ENCODE assay signal across 35 mouse cellular contexts in the genomic region with DNA sequence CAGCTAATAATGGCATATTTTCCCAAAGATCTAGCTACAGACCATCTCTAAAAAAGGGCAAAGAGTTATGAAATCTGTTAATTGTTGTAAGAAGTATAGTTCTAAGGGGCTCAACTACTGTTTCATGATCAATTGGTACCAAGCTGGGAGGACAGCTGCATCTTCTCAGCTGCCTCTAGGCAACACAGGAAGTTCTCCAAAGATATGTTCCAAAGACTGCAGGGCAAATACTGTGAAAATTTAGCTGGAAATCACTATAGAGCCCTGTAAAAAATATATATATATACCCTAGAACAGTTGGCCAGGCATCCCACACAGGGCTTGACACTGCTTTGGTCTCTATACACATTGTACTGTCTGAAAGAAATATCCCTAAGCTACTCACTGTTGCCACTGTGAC.
"Had no signal": no experiment of that assay in that cellular context is flagged by ENCODE, and none has a peak within 500 bp of the region (broad histone marks: within the 10 kb centered on the region; RNA-seq: fewer than 3 reads in every experiment).

No protein-coding gene starts in this region.

- H3K36me3 ChIP-seq: heart, embryonic 10.5 days; heart, embryonic 12.5 days; heart, embryonic 13.5 days; heart, embryonic 15.5 days; hindbrain, embryonic 10.5 days; hindbrain, embryonic 12.5 days; hindbrain, embryonic 13.5 days; hindbrain, embryonic 15.5 days; intestine, embryonic 15.5 days; kidney, embryonic 15.5 days had no signal

- H3K27me3 ChIP-seq: heart, embryonic 12.5 days; heart, embryonic 13.5 days; heart, embryonic 15.5 days; hindbrain, embryonic 12.5 days; hindbrain, embryonic 13.5 days; hindbrain, embryonic 15.5 days; intestine, embryonic 15.5 days; kidney, embryonic 15.5 days had no signal

- ATAC-seq: hindbrain, embryonic 16.5 days; hindbrain, postnatal 0 days; inflammation-experienced regulatory T-cells, adult 6 months; intestine, embryonic 15.5 days; intestine, embryonic 16.5 days; intestine, postnatal 0 days had no signal

- H3K4me2 ChIP-seq: heart, embryonic 11.5 days; heart, embryonic 12.5 days; heart, embryonic 13.5 days; heart, embryonic 15.5 days; hindbrain, embryonic 12.5 days; hindbrain, embryonic 13.5 days; hindbrain, embryonic 14.5 days; hindbrain, embryonic 15.5 days; intestine, embryonic 15.5 days; kidney, embryonic 15.5 days had no signal

- DNase-seq: heart, adult 2 months; heart, postnatal 10 days; heart, postnatal 14 days; heart, postnatal 36 days; heart, postnatal 4 days; kidney, adult 11 months; kidney, adult 18-20 months; kidney, adult 2 months; kidney, adult 8-10 months; kidney, adult 9 months; kidney, postnatal 10 days; kidney, postnatal 14 days; kidney, postnatal 25 days; kidney, postnatal 36 days; kidney, postnatal 4 days; layer of hippocampus, adult 9-11 months had no signal

- H3K4me3 ChIP-seq: heart, adult 2 months; heart, embryonic 10.5 days; heart, embryonic 12.5 days; heart, embryonic 13.5 days; heart, embryonic 15.5 days; hindbrain, embryonic 10.5 days; hindbrain, embryonic 12.5 days; hindbrain, embryonic 13.5 days; hindbrain, embryonic 15.5 days; intestine, embryonic 15.5 days; kidney, embryonic 15.5 days; layer of hippocampus, adult 2 months had no signal

- H3K9ac ChIP-seq: heart, embryonic 12.5 days; heart, embryonic 13.5 days; heart, embryonic 15.5 days; hindbrain, embryonic 12.5 days; hindbrain, embryonic 13.5 days; hindbrain, embryonic 14.5 days; hindbrain, embryonic 15.5 days; intestine, embryonic 15.5 days; kidney, embryonic 15.5 days had no signal

- H3K27ac ChIP-seq: heart, adult 2 months; heart, embryonic 10.5 days; heart, embryonic 13.5 days; heart, embryonic 15.5 days; hindbrain, embryonic 10.5 days; hindbrain, embryonic 12.5 days; hindbrain, embryonic 13.5 days; hindbrain, embryonic 14.5 days; hindbrain, embryonic 15.5 days; hindbrain, postnatal 0 days; intestine, embryonic 15.5 days; kidney, embryonic 15.5 days; kidney, postnatal 0 days had no signal

- H3K9me3 ChIP-seq: heart, embryonic 10.5 days; heart, embryonic 12.5 days; heart, embryonic 13.5 days; heart, embryonic 15.5 days; hindbrain, embryonic 10.5 days; hindbrain, embryonic 12.5 days; hindbrain, embryonic 13.5 days; hindbrain, embryonic 15.5 days; intestine, embryonic 15.5 days; kidney, embryonic 15.5 days had no signal

- H3K4me1 ChIP-seq: heart, embryonic 10.5 days; heart, embryonic 12.5 days; heart, embryonic 13.5 days; heart, embryonic 15.5 days; intestine, embryonic 15.5 days; kidney, embryonic 15.5 days had no signal
